Mouse (Mus musculus) activated CD4-positive, CD25-positive, alpha-beta regulatory T cell, adult 4 months (primary cell): Measurements from ENCODE around the gene Epm2aip1. TPM values are rescaled to one million over a fixed set of nuclear protein-coding genes. Genes with fewer than 3 reads are reported as not detected.

Experiments
- polyA plus RNA-seq, 2 experiments: library from polyadenylated mRNA; unstranded; fragments of 100-300 nt; shearing (Covaris generic); gene quantifications; one replicate each; pipeline ENCODE4 v1.2.1; 2017

Gene Epm2aip1
- polyA plus RNA-seq, 2 experiments from 2014 or later: 6.6 to 9.3 TPM

Other genes with a start within 250 kb of the Epm2aip1 start
- gene Ccrl2, start 214.4 kb upstream of the Epm2aip1 start, polyA plus RNA-seq: 10 to 100 TPM; 17.6 to 21.9 TPM
- 10 to 100 TPM in 1 of 2 experiments, 1 to 10 TPM in 1; 8.3 to 12.2 TPM for gene Lrrfip2, start 154.3 kb upstream of the Epm2aip1 start, polyA plus RNA-seq
- gene Mlh1, start 138 bp upstream of the Epm2aip1 start, polyA plus RNA-seq: 10 to 100 TPM; 11.7 to 12.6 TPM
- gene Trank1, start 39.8 kb downstream of the Epm2aip1 start, polyA plus RNA-seq: under 1 TPM in 1 of 2 experiments, not detected in 1; 0.45 TPM
- gene Dclk3, start 167.2 kb downstream of the Epm2aip1 start, polyA plus RNA-seq: not detected